Mouse (Mus musculus): ENCODE data around the gene Slc19a3.

- TF ChIP-seq CTCF (IDR thresholded peaks at IDR 0.05; ENCODE audit: low read depth, low read length) (no peak), GATA1 (IDR thresholded peaks at IDR 0.05; ENCODE audit: borderline replicate concordance, low read length) (no peak), TAL1 (conservative IDR thresholded peaks at IDR 0.05; ENCODE audit: low read depth, low read length) (no peak), POLR2AphosphoS5 (IDR thresholded peaks at IDR 0.05; ENCODE audit: insufficient replicate concordance, low read depth, low read length) (no peak), GATA2 (IDR thresholded peaks at IDR 0.05; ENCODE audit: borderline replicate concordance, low read depth, low read length) (no peak)
Measured at GRCm38 (mm10) chr1:83039080-83039479, 832 bp upstream of the Slc19a3 start.
